Mouse (Mus musculus) cerebellum, adult 18-20 months (tissue): ENCODE measurements at regions not wholly inside any gene's neighbourhood (a gene's known extent, or its start where the extent isn't known, plus 50 kb on each side); places are given as distances from the start of the nearest gene placed in this dataset.

Source experiments
- DNase-seq, 2 experiments: peaks; one replicate each; pipeline ENCODE4 v3.0.0; 2021

GRCm38 (mm10) chrX:64080717-64081116 is 71.3 kb downstream of the Gm6760 start:
- no peak for DNase-seq

GRCm38 (mm10) chrX:64058389-64058788 is 93.6 kb downstream of the Gm6760 start:
- DNase-seq = peak in 1 of 2 experiments; percentile 1

- DNase-seq = no peak
Observed at GRCm38 (mm10) chrX:64056776-64057175, 95.2 kb downstream of the Gm6760 start.
